Mouse (Mus musculus) erythroblast, adult 5-6 weeks (primary cell): ENCODE results near the gene Acad10. TPM values are rescaled to one million over a fixed set of nuclear protein-coding genes. Genes with fewer than 3 reads are reported as not detected.
"Not testable (repeated sequence)": the region's sequence is repeated elsewhere in the genome, so short reads cannot be mapped to it uniquely, and the experiment has no call there.

Source experiments
- ATAC-seq: replicated peaks from 2 replicates; pipeline ENCODE4 v1.8.0; 2016; ENCODE audit warnings: moderate number of reproducible peaks, mild to moderate bottlenecking, moderate TSS enrichment, inconsistent platforms; ENCODE audit not compliant: poor library complexity, low FRiP score, severe bottlenecking
- total RNA-seq, 2 experiments: library from RNA; stranded (forward) in 1 of 2; stranded (reverse) in 1 of 2; fragments of 150-400 nt in 1 of 2; fragments of 200-764, 138-1000 nt in 1 of 2; gene quantifications; 2 replicates each; pipeline versions ENCODE4 v1.2.3 to v1.2.4; 2015 to 2017; ENCODE audit warnings: low replicate concordance in 2 of 2

Gene Acad10
- total RNA-seq (2015; ENCODE audit: low replicate concordance) (2.1 and 3.7 TPM in 2 replicates), total RNA-seq (2017; ENCODE audit: low replicate concordance) (0.14 and 0.26 TPM in 2 replicates)

GRCm38 (mm10) chr5:121660059-121660896 is at the start of gene Acad10, which contains the start of gene Brap:
Gene Acad10 (minus strand): TSS chr5:121660514.
Gene Brap (plus strand): TSS chr5:121660563.
- peak; percentile 90 for ATAC-seq

- no peak for ATAC-seq
Observed at GRCm38 (mm10) chr5:121704512-121705248, 44.4 kb upstream of the Acad10 start.

GRCm38 (mm10) chr5:121703341-121703740 is 43.0 kb upstream of the Acad10 start:
- no peak for ATAC-seq

- ATAC-seq = peak; percentile 94
Observed at GRCm38 (mm10) chr5:121701111-121701769, 40.9 kb upstream of the Acad10 start.

- ATAC-seq = no peak
Observed at GRCm38 (mm10) chr5:121700496-121700895, 40.2 kb upstream of the Acad10 start.

GRCm38 (mm10) chr5:121699891-121700290 is 39.6 kb upstream of the Acad10 start:
- ATAC-seq = no peak

GRCm38 (mm10) chr5:121696761-121697160 is 36.4 kb upstream of the Acad10 start:
- no peak for ATAC-seq

- ATAC-seq = no peak
Observed at GRCm38 (mm10) chr5:121692897-121693296, 32.6 kb upstream of the Acad10 start.

GRCm38 (mm10) chr5:121691436-121691835 is 31.1 kb upstream of the Acad10 start:
- ATAC-seq = not testable (repeated sequence)

GRCm38 (mm10) chr5:121690482-121691211 is 30.3 kb upstream of the Acad10 start:
- no peak for ATAC-seq

- ATAC-seq = no peak
Observed at GRCm38 (mm10) chr5:121686113-121686898, 26.0 kb upstream of the Acad10 start.

GRCm38 (mm10) chr5:121685495-121685894 is 25.2 kb upstream of the Acad10 start:
- no peak for ATAC-seq

GRCm38 (mm10) chr5:121682250-121682649 is 21.9 kb upstream of the Acad10 start:
- no peak for ATAC-seq

GRCm38 (mm10) chr5:121670412-121670811 is 10.1 kb upstream of the Acad10 start:
- ATAC-seq = peak; percentile 76

GRCm38 (mm10) chr5:121668411-121668810 is 8.1 kb upstream of the Acad10 start:
- no peak for ATAC-seq

- ATAC-seq = no peak
Observed at GRCm38 (mm10) chr5:121667067-121667466, 6.8 kb upstream of the Acad10 start.

- ATAC-seq = no peak
Observed at GRCm38 (mm10) chr5:121664971-121665370, 4.7 kb upstream of the Acad10 start.

GRCm38 (mm10) chr5:121664078-121664477 is 3.8 kb upstream of the Acad10 start:
- ATAC-seq = no peak

- ATAC-seq = no peak
Observed at GRCm38 (mm10) chr5:121663456-121663855, 3.1 kb upstream of the Acad10 start.
